Mouse (Mus musculus): ENCODE data around the gene Nr1d1.

Gene Nr1d1

DNA sequence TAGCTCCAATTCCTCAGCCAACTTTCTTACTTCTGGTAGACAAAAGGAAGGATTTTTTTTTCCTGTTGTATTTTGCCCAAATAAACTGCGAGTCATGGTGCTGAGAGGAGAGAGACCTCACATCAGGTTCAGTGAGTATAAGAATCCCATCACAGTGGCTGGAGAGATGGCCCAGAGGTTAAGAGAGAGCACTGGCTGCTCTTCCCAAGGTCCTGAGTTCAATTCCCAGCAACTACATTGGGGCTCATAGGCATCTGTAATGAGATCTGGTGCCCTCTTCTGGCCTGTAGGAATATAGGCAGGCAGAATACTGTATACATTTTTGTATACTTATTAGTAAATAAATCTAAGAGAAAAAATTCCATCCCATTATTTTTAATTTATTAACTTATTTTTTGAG is 12.6 kb upstream of the Nr1d1 start:
- DNase-seq, result no peak

- no peak for DNase-seq
Observed at GRCm38 (mm10) chr11:98787229-98787628, 12.1 kb upstream of the Nr1d1 start.

GRCm38 (mm10) chr11:98786359-98787214 is 11.5 kb upstream of the Nr1d1 start:
- peak; percentile 99 for DNase-seq

GRCm38 (mm10) chr11:98785772-98786281 is 10.7 kb upstream of the Nr1d1 start:
- peak; percentile 81 for DNase-seq

DNA sequence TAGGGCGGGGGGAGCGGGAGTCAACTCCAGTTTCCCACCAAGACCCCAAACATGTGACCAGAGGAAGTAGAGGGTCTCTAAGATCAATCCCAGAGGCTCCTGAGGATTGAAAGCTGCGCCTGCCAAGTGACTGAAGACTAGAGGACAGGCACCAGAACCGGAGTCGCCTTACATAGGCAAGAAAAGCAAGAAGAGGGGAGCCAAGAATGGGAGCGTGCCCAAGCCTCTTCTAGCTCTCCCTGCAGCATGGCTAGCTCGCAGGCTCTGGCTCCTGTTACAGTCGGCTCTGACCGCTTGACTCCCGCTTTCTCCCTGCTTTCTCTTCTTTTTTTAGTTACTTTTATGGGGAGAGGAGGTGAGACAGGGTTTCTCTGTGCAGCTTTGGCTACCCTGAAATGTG is 10.1 kb upstream of the Nr1d1 start:
- DNase-seq, result peak; percentile 44

- DNase-seq, result no peak
Observed at GRCm38 (mm10) chr11:98784139-98784538, 9.0 kb upstream of the Nr1d1 start.

DNA sequence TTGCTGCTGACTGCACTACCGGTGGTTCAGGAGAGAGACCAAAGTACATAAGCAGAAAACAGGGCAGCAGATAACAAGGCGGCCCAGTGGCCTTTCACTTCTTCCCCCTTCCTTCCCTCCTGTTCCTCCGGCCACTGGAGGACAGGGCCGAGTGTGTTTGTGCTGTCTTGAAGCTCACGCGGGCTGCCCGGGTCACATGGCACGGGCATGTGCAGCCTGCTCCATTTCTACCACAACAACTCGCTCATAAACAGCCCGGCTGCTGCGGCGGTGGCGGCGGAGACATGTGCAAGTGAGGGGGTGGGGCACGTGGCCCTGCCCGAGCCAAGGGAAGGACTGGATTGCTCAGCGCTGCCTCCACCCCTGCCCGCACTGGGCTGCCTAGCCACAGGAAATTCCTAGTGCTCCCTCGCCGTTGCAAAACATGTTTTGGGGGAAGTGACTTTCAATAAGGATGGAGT is 8.1 kb upstream of the Nr1d1 start:
- DNase-seq, result peak; percentile 99

GRCm38 (mm10) chr11:98782651-98783235 is 7.6 kb upstream of the Nr1d1 start:
- no peak for DNase-seq

- DNase-seq, result peak; percentile 33
Observed at GRCm38 (mm10) chr11:98781851-98782512, 6.8 kb upstream of the Nr1d1 start.

DNA sequence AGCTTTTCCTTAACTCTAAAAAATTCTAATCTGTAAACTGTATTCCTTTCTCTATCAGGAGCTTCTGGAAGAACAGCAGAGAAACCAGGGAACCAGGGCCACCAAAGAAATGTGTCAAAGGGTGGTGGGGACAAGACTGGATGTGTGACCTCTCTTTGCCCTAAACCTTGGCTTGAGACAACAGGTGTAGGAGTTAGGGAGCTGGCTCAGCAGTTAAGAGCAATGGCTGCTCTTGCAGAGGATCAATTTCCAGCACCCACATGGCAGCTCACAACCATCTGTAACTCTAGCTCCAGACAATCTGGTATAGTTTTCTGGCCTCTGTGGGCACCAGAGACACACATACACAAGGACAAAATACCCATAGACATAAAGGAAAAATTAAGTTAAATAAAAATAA is 2.8 kb upstream of the Nr1d1 start:
- DNase-seq, result no peak

- peak; percentile 80 for DNase-seq
Observed at GRCm38 (mm10) chr11:98776843-98777590, 1.9 kb upstream of the Nr1d1 start.

GRCm38 (mm10) chr11:98776052-98776764 is 1.1 kb upstream of the Nr1d1 start:
- DNase-seq, result no peak

DNA sequence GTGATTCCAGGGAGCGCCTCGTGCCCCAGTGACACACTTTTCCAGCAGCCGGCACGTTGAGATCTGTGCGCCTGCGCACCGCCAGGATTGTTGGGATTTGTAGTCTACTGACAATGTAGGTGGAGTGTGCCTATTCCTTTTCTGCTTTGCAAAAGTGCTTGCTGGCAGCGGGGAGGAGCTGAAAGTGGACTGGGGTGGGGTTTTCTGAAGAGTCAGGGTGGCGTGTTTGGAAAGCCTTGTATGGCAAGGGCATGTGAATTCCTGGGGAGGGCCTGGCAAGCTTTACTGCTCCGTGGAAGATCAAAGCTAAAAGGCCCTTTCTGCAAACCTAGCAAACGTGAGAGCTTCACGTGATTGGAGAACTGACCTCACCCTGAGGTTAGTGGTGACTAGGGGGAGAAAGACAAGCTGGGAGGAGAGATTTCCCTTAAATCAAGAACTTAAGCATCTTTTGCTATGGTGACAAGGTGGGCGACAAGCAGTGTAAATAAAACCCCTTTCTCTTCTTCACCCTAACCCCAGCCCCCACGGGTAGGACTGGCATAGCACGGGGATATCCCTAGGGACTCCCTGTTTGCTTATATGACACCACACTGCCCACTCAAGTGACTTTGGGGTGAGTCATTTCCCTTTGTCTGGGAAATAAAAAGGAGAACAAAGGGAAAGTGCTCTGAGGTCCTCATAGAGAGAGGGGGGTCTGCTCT is 367 bp upstream of the Nr1d1 start:
- DNase-seq, result peak; percentile 100

GRCm38 (mm10) chr11:98773635-98774295 is 1.4 kb downstream of the Nr1d1 start:
- DNase-seq, result peak; percentile 100

- DNase-seq, result peak; percentile 79
Observed at GRCm38 (mm10) chr11:98772667-98773171, 2.4 kb downstream of the Nr1d1 start.

DNA sequence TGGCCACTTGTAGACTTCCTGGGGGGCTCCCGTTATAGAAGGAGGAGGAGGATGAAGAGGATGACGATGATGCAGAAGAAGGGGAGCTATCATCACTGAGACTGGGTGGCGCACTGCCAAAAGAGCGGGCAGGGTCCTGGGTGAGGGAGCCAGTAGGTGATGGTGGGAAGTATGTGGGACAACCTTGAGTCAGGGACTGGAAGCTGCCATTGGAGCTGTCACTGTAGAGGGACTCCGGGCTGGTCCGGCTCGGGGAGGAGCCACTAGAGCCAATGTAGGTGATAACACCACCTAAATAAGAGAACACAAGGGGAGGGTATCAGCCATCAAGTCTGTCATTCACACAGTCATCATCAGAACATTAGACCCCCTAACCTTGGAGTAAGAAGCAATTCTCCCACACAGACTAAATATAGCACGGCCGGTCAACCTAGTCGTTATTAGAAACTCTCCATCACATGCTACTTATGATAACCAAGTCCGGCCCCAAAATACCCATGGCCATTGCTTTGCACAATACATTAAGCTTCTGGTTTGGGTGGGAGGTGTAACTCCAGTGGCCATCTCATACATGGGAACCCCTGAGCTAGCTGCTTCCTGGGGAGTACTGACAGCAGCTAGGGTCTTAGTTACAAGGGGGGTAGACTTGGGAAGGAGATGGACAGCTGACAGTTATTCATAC is 3.1 kb downstream of the Nr1d1 start:
- DNase-seq, result no peak

- DNase-seq, result no peak
Observed at GRCm38 (mm10) chr11:98771131-98771530, 4.0 kb downstream of the Nr1d1 start.

DNA sequence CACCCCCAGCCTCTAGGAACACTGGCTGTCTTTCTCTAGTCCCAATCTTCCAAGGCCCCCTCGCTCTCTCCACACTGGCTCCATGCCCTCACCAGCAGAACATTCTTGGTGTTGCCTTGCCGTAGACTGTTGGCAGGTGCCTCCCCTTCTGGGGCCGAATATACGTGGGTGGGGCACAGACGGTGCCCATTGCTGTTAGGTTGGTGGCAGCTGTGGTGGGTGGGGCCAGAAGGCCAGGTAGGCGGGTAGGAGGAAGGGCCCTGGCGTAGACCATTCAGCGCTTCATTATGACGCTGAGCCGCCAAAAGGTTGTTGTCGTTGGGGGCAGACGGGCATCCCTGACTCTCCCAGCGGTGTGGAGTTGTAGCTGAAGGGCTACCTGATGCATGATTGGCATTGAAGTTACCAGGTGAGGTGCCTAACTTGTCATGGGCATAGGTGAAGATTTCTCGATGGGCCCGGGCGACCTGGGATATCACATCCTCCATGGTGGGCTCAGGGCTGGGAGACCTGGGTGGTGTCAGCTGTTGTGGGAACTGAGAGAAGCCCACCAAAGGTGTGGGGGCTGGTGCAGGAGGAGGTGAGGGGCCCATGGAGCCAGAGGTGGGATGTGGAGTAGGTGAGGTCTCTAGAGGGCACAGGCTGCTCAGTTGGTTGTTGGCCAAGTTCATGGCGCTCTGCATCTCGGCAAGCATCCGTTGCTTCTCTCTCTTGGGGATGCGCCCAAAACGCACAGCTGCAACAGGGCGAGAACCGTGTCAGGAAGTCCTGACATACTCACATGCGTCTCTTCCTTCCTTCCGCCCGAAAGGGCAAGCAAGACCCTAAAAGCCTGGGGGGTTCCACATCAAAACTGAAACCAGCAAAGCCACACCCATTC is 4.8 kb downstream of the Nr1d1 start:
- DNase-seq, result peak; percentile 23

All from kidney, adult 18-20 months (tissue).